Mouse (Mus musculus) CD4-positive naive resting alpha-beta T cell, adult 76 days (primary cell): Measurements from ENCODE around the gene Rpl9-ps6. TPM values are rescaled to one million over a fixed set of nuclear protein-coding genes. Genes with fewer than 3 reads are reported as not detected.

Experiments used
- total RNA-seq: library from RNA; stranded (reverse); gene quantifications from one replicate; pipeline ENCODE4 v1.2.4, GENCODE M21; 2023

Gene Rpl9-ps6
- 90.4 TPM for total RNA-seq

DNA sequence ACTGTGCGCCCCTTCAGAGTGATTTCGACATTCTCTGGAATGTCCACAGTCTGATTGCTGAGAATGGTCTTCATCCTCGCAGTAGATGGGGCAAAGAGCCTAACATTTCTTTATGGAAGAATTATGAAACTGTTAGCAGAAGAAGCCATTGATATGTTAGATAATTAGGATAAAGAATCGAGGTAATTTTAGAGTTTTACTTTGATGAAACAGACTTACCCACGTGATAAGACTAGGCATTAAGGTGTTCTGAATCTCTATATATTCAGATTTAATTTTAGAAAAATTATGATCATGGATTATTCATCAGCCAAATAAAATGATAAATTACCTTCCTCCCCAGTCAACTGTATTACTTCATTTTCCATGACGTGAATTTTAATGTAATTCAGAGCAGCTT, at the start of gene Rpl9-ps6:
Gene Rpl9-ps6 (minus strand): TSS at position 101 of the 400 bp plus-strand sequence.

GRCm38 (mm10) chr19:32485681-32486105, 19.3 kb upstream of the Rpl9-ps6 start, which contains the start of gene Minpp1:
TSS of gene Minpp1 (plus strand) at chr19:32485769.

Other genes with a start within 250 kb of the Rpl9-ps6 start
- gene Sgms1, start 76.9 kb downstream of the Rpl9-ps6 start, total RNA-seq: 264 TPM
- gene Minpp1, start 19.2 kb upstream of the Rpl9-ps6 start, total RNA-seq: 39.7 TPM
- not detected for gene Papss2, start 129.2 kb upstream of the Rpl9-ps6 start, total RNA-seq